Mouse (Mus musculus): ENCODE results near the gene Tas1r1.
A peak's percentile ranks its signal among the peaks of the same experiment; 100 is the strongest.

Gene Tas1r1

DNA sequence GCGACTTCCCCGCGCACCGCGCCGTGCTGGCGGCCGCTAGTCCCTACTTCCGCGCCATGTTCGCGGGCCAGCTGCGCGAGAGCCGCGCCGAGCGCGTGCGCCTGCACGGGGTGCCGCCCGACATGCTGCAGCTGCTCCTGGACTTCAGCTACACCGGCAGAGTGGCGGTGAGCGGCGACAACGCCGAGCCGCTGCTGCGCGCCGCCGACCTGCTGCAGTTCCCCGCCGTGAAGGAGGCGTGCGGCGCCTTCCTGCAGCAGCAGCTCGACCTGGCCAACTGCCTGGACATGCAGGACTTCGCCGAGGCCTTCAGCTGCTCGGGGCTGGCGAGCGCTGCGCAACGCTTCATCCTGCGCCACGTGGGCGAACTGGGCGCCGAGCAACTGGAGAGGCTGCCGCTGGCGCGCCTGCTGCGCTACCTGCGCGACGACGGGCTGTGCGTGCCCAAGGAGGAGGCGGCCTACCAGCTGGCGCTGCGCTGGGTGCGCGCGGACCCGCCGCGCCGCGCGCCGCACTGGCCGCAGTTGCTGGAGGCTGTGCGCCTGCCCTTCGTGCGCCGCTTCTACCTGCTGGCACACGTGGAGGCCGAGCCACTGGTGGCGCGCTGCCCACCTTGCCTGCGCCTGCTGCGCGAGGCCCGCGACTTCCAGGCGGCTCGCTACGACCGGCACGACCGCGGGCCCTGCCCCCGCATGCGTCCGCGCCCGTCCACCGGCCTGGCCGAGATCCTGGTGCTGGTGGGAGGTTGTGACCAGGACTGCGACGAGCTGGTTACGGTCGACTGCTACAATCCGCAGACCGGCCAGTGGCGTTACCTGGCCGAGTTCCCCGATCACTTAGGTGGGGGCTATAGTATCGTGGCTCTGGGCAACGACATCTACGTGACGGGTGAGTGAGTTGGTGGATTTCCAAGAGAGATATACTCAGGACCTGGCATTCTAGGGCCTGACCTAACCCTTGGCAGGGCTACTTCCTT lies 29.0 kb downstream of the Tas1r1 start:
- peak; percentile 82 to 85 for DNase-seq

DNA sequence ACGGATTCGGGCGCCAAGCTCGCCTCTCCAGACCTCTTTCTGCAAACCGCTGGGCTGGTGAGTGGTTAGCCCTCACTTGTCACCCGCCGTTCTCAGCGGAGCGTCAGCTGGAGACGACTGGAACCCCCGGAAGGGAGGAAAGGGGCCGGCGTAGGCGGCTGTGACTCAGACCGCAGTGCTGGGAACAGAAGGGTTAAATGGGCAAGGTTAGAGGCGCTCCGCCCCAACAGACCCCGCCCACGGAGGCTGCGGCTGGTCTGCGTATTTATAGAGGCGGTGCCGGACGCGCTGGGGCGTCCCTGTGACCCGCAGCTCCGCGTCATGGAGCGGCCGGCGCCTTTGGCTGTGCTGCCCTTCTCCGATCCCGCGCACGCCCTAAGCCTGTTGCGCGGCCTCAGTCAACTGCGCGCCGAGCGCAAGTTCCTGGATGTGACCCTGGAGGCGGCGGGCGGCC lies 29.7 kb downstream of the Tas1r1 start, which contains the start of gene Klhl21:
TSS of gene Klhl21 (plus strand) at position 182 of the 454 bp plus-strand sequence.
- peak; percentile 95 to 96 for DNase-seq

DNA sequence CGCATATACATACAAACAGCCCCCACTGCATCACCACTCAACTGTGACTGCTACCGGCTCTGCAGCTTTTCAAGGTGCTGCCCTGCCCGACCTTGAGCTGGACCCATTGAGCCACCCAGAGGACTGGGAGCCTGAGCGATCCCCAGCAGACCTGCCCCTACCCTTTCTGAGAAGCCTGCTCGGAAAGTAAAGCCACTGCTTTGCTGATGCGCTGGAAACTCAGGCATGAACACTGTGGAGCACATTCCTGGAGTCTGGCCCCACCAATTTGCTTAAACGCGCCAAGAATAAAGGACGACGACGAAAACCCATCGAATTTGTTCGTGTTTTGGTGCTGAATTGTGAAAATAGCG lies 30.2 kb downstream of the Tas1r1 start:
- DNase-seq = peak; percentile 44 to 45

DNA sequence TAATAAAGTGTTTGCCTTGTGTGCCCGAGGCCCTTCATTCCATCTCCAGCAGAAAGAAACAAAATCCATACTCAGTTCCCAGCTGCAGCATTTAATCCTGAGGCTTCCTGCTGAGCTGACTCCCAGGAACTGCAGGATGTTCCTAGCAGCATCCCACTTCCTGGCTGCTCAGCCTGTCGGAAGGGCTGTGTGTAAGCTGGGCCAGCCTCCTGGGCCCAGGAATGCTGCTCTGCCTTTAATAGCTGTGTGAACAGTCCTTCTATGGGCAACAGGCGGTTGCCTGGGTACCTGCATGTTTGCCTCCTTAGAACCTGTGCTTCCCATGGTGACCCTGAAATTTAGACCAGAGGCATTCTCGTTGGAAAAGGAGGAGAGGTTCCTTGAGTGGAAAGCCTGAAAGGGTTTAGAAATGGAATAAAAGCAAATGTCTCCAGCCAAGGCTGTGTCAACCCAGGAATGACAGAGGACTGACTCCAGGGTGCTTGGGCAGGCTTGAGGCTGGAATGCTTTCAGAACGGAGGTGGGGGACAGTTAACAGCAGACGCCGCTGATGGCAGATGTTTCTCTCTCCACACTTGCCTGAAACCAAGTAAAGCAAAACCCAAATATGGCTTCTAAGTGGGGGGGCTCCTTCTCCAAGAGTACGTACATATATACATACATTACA lies 30.8 kb downstream of the Tas1r1 start:
- no peak for DNase-seq

DNA sequence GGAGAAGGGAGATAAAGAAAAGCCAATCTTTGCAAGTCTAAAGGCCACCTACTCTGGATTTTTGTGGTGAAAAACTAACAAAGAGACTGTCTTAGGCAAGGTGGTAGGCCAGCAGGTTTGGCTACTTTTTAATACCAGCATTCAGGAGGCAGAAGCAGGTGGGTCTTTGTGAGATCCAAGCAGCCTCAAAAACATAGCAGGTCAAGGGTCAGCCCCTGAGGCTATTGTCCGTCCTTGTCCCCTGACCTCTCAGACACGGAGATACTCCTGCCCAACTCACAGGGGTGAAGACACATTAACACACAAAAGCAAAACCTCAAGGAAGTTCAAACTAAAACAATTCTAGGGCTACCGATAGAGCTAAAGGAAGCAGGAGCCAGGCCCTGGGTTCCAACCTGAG lies 31.6 kb downstream of the Tas1r1 start:
- no peak for DNase-seq

DNA sequence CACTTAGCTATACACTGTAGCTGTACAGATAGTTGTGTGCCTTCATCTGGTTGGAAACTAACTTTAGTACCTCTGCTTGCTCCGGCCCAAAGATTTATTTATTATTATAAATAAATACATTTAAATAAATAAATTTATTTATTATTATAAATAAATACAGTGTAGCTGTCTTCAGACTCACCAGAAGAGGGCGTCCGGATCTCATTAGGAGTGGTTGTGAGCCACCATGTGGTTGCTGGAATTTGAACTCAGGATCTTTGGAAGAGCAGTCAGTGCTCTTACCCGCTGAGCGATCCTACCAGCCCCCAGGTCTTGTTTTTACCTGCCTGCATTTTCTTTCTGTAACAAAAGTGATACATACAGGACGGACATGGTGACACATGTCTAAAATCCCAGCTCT lies 32.2 kb downstream of the Tas1r1 start:
- DNase-seq = peak in 1 of 2 experiments; percentile 39

DNA sequence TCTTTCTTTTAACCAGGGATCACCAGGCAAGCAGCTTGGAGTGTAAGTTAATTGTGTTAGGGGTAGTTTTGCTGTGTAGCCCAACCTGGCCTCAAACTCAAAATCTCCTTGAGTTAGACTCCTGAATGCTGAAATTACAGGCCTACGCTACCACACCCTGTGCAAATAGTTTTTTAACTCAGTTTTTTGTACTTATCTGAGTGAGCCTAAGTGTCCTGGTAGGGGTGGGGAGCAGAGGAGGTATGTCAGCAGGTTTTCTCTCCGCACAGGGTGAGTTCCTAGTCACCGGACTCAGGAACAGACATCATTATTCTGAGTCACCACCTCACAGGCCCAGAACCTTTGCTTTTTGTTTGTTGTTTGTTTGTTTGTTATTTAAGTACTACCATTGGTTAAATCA lies 36.3 kb downstream of the Tas1r1 start:
- DNase-seq = no peak

DNA sequence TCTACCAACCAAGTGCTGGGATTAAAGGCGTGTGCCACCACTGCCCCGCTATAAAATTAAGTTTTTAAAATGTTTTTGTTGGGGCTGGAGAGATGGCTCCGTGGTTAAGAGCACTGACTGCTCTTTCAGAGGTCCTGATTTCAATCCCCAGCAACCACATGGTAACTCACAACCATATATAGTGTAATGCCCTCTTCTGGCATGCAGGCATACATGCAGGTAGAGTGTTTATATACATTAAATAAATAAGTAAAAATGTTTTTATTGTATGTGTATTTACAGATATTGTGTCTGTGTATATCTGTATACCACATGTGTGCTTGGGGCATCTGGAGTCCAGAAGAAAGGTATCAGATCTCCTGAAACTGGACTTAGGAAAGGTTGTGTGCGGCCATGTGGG lies 37.0 kb downstream of the Tas1r1 start:
- DNase-seq = no peak

DNA sequence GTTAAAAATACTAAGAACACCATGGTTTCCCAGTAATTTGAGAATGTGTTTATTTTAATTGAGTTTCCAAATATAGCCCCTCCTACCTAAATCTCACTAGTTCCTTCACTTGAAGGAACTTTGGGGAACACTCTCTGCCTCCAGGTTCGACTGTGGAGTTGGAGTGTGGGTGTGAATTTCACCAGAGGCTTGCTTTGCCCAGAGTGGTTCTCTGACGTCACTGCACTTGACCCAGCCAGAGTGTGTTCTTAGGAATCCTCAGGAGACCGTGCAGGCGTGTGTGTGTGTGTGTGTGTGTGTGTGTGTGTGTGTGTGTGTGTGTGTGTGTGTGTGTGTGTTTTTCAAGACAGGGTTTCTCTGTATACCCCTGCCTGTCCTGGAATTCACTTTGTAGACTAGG lies 37.5 kb downstream of the Tas1r1 start:
- DNase-seq = no peak

DNA sequence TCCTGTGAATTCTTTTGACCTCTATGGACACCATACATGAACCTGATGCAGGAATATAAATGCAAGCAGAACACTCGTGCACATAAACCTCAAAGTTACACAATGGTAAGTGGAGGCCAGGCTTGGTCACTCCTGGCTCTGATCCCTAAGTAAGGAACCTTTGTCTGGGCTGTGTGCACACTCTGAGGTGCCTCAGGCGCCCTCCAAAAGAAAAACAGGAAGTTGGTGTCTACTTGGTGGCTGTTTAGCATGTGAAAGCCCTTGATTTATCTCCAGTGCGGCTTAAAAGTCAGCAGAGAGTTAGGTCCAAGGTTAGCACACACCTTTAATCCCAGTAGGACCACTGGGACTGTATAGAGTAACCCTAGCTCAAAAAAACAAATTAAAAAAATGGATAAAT lies 38.9 kb downstream of the Tas1r1 start:
- no peak for DNase-seq

DNA sequence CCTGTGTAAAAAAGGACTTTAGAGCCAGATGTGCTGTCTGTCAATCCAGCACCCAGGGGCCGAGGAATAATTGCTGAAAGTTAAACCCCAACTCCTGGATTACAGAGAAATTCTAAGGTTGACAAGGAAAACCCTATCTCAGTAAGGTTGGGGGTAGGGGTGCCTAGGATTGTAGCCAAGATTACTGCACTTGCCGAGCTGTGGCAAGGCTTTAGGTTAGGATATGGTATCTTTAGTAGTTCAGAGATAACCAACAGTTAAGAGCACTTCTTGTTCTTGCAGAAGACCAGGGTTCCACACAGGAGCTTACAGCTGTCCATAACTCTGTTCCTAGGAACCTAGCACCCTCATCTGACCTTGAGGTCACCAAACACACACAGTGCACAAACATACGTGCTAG lies 40.7 kb downstream of the Tas1r1 start:
- peak in 1 of 2 experiments; percentile 6 for DNase-seq

DNA sequence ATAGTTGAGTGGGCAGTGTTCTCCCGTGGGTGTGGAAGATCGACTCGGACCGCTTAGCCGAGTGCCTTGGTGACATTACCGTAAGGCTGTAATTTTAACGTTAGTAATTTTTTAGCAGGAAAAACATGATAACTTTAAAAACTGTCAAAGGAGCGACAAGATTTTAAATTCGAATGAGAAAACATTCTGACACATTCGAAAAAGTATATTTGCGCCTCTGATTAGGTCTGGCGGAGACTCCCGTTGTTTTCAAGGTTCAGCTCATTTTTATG lies 41.5 kb downstream of the Tas1r1 start:
- DNase-seq = no peak

DNA sequence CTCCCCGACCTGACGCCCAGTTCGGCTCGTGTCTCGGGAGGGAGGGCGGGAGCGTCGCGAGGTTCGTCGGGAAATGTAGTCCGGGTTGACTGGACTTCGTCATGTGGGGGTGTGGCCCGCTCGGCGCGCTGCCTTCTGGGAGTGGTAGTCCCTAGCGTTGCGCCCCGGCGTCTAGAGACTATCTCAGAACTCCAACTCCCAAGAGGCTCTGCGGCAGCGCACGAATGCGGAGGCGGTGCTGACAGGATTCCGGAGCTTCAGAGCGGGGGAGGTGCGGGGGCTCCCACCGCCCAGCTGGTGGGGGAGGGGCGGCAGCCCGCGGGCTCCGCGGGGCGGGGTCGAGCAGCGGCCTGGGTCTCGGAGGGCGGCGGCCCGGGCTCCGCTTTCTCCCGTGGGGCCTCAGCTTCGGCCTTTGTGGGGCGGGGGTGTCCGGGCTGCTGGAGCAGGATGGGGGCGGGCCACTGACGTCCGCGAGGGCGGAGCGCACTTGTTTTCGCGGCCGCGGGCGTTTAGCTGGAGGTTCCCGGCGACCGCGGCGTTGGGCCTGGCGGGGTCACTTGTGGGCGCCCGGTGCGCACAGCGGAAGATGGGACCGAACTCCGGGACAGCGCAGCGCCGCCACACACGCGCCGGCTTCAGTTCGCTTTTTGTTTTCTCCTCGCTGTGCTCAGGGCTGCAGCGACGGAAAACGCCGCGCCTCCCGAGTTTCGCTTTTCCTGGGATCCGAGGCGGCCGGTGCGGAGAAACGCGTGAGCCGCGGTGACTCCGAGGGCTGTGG lies 42.0 kb downstream of the Tas1r1 start, which contains the start of gene Phf13:
TSS of gene Phf13 (minus strand) at position 86 of the 778 bp plus-strand sequence.
- DNase-seq = peak; percentile 99

DNA sequence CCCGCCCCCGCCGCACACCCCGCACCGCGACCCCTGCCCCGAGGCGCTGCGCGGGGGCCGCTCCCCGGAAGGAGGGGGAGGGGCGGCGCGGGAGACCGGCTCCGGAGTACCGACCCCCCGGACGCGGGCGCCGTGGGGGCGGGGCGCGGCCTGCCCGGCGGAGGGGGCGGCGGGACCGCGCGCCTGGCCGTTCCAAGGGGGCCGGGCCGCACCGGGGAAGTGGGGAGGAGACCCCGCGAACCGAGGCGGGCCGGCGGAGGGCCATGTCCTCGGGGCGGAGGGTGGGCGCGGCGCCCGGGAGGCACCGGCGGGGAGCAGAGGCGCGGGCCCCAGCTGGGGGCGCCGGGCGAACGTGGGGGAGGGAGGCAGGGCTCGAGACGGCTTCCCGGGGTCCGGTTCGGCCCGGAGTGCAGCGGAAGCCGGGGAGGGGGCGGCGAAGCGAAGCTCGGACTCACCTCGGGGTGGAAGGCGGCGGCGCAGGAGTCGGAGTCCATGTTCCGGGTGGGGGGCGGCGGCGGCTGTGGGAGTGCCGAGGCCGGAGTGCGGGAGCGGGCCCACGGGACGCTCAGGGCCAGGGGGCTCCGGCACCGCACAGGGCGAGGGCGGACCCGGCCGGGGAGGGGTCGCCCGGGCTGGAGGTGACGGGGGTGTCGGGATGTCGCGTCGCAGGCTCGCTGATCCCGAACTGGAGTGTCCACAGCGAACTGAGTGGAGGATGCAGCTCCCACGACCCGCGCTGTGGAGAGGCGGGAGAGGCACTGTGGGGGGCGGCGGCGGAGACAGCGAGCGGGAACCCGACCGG lies 42.8 kb downstream of the Tas1r1 start:
- no peak for DNase-seq

DNA sequence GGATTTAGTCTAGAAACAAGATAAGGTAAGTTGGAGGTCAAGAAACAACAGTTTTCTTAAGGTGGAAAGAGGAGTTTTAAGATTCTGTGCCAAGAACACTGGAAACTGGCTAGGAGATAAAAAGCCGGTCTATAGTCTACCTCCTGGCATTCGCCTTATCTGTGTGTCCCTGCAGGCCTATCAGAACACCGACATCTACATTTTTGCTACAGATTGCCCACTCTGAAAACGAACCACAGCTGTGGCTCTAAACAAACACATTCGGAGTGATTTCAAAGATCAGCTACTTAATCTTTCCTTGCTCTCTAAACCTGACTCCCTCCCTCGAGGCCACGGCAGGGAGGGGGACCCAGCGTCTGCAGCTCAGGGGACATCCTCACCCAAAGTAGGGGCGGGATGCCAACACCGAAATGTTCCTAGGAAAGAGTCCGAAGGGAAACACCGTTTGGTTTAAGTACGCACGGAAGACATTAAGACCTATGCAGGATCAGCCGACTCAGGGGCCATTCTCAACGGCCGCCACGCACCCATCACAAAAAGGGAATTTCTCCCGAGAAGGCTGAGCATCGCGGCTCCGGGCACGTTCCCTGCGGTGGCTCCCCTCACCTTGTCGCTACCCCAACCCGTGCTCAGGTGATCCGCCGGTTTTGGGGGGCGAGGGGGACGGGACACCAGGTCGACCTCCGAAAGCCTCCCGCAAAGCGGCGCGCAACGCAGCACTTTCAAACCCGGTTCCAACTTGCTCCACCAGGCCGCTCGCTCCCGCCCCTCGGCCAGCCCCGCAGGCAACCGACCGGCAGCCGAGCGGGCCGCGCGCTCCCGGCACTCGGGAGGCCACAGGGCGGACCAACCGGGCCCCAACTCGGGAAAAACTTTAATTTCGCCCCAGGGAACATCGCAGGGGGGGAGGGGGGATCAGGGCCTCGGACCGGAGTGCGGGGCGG lies 43.9 kb downstream of the Tas1r1 start:
- peak; percentile 47 to 68 for DNase-seq

DNA sequence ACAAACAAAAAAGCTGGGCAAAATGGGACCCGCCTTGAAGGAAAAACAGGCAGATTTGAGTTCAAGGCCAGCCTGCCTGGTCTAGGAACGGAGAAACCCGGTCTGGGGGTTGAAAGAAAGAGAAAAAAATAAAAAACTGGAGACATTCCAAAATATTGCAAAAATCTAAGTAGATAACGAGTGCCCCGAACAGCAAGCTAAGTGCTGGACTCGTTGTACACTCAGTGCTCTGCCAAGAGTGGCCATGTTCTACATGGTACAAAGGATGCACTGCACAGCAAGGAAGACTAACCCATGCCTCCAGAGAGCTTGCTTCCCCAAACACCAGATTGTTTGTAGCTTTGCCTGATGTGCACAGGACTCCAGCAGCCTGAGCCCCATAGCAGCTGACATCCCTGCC lies 45.3 kb downstream of the Tas1r1 start:
- DNase-seq = no peak

DNA sequence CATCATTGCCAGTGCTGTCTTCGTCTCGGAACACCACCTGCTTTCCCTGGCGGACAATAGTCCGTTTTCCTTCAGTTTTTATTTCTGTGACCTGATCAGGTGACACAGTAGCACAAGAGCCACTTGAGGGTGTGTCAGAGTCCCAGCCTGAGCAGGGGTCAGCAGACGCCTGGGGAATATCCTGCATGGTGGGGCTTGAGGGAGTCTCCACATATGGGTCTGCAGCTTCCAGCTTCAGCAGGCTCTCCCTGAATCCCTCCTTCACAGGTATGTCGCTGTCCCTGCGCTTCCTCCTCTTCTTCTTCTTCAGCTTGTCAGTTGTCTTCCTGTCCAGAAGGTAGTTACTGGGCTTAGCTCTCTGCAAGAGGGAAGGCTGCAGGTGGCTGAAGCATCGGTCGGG lies 46.3 kb downstream of the Tas1r1 start:
- no peak for DNase-seq

DNA sequence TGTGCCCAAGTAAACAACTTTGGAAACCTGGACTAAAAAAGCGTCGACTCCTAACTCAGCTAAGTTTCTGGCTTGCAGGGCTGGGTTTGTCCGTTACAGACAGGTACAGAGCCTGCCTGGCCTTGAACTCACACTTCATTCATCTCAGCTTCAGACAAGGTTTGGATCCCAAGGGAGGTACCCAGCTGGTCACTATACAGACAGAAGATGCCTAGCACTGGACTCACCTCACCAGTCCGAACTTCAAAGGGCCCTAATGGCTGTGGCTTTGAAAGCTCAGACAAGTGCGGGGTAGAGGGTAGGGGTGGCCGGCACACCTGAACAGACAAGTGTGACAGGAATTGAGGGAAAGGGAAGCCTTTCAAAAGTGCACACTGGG lies 49.3 kb downstream of the Tas1r1 start:
- no peak for DNase-seq

DNA sequence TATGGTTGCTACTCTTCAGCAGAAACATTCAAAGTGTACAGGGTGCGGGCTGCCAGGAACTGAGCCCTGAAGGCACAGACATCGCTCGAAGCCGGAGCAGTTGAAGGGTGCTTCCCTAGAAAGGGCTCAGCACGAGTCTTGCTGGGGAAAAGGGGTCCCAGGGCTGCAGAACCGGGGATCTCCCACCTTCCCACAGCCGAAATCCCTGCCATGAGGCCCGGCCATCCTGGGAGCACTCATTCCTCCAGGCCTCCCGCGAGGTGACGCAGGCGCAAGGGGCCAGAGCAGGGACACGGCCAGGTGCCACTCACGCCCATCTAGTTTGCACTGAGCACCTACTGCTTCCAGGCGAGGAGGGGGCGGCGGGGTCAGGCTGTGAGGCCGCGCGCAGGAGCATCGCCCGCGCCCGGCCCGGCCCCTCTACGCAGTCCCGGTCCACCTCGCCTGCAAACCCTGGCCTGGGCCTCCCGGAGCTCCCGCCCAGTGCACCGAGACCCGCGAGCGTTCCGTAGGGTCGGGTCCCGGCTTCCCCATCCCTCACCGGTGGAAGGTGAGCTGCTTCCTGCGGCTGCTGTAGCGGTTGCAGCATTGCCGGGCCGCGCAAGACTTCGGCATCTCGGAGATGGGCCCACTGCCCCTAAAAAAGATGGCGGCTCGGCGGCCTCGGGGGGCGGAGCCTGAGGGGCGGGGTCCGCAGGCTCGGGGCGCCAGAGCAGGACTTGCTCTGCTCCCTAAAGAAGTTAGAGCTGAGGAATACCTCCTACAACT lies 49.8 kb downstream of the Tas1r1 start, which contains the start of gene Thap3:
TSS of gene Thap3 (minus strand) at position 656 of the 768 bp plus-strand sequence.
- peak; percentile 88 to 90 for DNase-seq

DNA sequence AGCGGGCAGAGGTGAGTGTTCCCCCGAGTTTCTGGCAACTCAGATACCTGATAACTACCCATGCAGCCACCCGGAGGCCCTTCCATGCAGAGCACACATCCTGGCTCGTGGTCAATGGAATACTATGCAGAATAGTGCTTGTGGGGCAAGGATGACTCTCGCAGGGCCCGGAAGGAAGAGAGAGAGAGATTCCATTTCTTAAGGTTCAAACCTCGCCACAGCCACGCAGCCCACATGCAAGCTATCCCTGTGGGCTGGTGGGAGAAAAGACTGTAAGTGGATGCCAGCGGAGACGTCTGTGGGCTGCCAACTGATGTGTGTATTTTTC lies 50.4 kb downstream of the Tas1r1 start:
- no peak for DNase-seq

DNA sequence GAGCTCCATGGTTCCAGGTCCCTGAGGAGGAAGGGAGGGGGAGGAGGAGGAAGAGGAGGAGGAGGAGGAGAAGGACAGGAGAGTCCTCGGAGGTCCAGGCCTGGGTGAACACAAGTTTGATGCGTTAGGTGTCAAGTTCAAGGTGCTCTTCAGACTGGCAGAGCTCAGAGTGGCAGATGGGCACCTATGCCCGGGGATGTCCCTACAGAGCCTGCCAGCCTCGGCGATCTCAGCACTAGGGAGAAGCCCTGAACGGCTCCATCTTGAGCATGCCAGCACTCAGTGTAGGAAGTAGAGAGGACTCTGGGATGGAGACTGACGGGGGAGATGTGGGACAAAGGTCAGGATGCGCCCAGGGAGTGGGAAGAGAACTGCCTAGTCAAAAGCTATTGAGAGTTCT lies 51.7 kb downstream of the Tas1r1 start:
- DNase-seq = peak; percentile 48 to 57
